Mouse (Mus musculus): ENCODE results near the gene Gpatch4.

DNA sequence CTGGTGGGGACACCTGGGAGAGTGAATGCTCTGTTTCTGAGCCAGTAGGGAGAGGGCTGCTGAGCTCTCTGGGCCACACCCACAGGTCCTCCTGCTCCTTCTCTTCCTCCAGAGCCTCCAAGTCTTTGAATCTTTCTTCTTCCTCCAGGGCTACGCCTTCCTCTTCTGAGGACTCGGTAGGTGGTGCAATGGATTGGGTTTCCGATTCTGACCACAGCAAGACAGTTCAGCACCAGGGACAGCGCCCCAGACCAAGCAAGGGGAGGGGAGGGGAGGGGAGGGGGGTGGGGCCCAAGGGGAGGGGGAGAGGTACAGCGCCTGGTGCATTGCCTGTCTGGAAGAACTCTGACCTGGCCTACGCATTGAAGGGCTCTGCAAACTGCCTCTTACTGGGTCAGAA, 49.5 kb upstream of the Gpatch4 start:
- no peak for TF ChIP-seq CTCF (IDR thresholded peaks at IDR 0.05; ENCODE audit: control insufficient read depth, insufficient read depth, insufficient read length)
- TF ChIP-seq MAX (IDR thresholded peaks at IDR 0.05), result no peak
- TF ChIP-seq MYOG (IDR thresholded peaks at IDR 0.05; ENCODE audit: control insufficient read depth, extremely low read depth, insufficient read length), result no peak
- no peak for TF ChIP-seq MYOD1 (IDR thresholded peaks at IDR 0.05; ENCODE audit: control insufficient read depth, insufficient read length, low read depth)
- no peak for TF ChIP-seq USF1 (IDR thresholded peaks at IDR 0.05; ENCODE audit: low read depth)

All from C2C12 (cell line).